Mouse (Mus musculus): ENCODE measurements around the gene 1700086D15Rik. TPM values are rescaled to one million over a fixed set of nuclear protein-coding genes. Genes with fewer than 3 reads are reported as not detected.

The 1700086D15Rik gene
- polyA plus RNA-seq, 1 experiment from 2014 or later, result not detected

DNA sequence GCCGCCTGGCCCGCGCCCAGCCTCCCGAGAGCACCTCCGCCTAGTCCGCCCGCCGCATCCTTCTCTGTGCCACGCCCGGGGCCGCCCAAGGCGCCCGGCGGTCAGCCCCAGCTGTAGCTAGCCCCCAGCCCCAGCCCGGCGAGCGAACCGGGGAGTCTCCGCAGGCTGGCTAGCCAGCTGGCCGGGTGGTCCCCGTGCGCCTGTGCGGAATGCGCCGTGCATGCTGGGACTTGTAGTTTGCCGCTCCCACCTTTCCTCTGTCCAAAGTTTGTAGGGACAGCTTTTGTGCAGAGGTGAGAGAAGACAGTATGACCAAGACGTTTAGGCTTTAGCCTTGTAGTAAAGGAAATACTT lies 3.1 kb upstream of the 1700086D15Rik start, which contains the start of gene Arhgap44:
Arhgap44 (minus strand) TSS at position 195 of the 354 bp plus-strand sequence.
- TF ChIP-seq CTCF (IDR thresholded peaks at IDR 0.05), result no peak
- POLR2A ChIA-PET, result no interaction called here
- H3K27me3 ChIP-seq, result peaks cover 22% of the 10 kb centered on the region
- DNase-seq (ENCODE audit: low read depth, low spot score) (no peak), ATAC-seq (peak; percentile 83)
- in situ Hi-C loops (cut with MboI; ENCODE audit: low pct_unique_long_range_greater_than_20kb), result no loop called here
- CTCF ChIA-PET, result no interaction called here

- no peak for TF ChIP-seq CTCF (IDR thresholded peaks at IDR 0.05)
- ChIA-PET POLR2A (interaction anchor here (0.7 kb wide), 1 partner anchor 370 kb away, joined by 3 read pairs; no protein-coding TSS in a partner anchor), CTCF (no interaction called here)
- DNase-seq (ENCODE audit: low read depth, low spot score) (no peak), ATAC-seq (peak; percentile 72)
- H3K27me3 ChIP-seq, result peaks cover 19% of the 10 kb centered on the region
- in situ Hi-C loops (cut with MboI; ENCODE audit: low pct_unique_long_range_greater_than_20kb), result no loop called here
Observed at GRCm38 (mm10) chr11:65161881-65162766, 2.4 kb upstream of the 1700086D15Rik start.

DNA sequence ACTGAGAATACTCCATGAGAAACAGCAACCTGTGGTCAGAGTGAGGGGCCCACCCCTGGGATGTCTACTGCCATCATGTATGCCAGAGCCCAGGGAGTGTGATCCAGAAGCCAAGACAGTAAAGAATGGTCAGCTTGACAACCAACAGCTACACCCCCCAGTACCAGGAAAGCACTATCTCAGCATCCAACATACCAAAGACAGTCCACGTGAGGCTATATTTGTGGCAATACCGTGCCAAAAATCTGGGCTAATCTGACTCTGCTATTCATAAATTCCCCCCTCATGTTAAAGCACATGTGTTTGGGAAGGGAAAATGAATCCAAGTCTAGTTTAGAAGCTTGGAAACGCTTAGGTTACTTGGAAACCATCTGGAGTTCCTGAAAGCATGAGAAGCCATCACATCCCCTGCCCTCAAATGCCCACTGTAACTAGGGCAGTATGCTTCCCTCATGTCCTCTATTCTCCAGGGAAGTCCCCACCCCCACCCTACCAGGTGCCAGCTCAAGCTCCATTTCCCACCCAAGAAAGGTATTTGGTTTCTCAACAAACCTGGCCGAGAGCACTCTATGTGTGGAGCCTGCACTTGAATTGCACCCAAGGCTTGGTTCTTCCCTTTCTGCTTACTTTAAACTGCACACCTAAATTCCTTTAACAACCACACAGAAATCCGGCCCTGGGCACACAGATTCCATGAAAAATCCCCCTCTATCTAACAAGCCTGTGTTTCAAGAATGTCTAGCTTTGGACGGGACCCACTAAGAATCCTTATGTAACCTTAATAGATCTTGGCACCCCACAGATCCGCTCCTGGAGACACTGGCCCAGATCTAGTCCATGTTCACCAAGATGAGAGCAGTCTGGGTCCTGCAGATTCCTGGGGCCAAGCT lies 1.5 kb upstream of the 1700086D15Rik start:
- DNase-seq (ENCODE audit: low read depth, low spot score) (no peak), ATAC-seq (no peak)
- POLR2A ChIA-PET, result interaction anchor here (0.7 kb wide), 1 partner anchor 371 kb away, joined by 3 read pairs; no protein-coding TSS in a partner anchor
- CTCF ChIA-PET, result no interaction called here
- H3K27me3 ChIP-seq, result peaks cover 14% of the 10 kb centered on the region
- TF ChIP-seq CTCF (IDR thresholded peaks at IDR 0.05), result no peak
- in situ Hi-C loops (cut with MboI; ENCODE audit: low pct_unique_long_range_greater_than_20kb), result no loop called here

DNA sequence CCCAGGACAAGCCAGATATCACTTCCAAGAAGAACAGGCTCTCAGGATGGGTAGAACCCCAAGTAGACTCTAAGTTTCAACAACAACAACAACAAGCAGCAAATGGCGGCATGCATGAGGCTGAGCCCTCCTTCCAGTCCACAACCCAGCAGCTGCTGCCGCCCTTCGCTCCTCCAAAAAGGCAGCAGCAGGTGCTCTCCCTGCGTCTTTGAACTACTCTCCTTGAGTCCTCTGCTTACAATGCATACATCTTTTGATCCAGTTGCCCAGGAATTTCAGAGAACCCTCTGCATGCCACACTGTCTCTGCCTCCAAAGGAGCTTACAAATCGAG lies 1.1 kb downstream of the 1700086D15Rik start:
- in situ Hi-C loops (cut with MboI; ENCODE audit: low pct_unique_long_range_greater_than_20kb), result no loop called here
- POLR2A ChIA-PET, result no interaction called here
- H3K27me3 ChIP-seq, result peaks cover under 1% of the 10 kb centered on the region
- CTCF ChIA-PET, result no interaction called here
- DNase-seq (ENCODE audit: low read depth, low spot score) (no peak), ATAC-seq (no peak)
- TF ChIP-seq CTCF (IDR thresholded peaks at IDR 0.05), result no peak

DNA sequence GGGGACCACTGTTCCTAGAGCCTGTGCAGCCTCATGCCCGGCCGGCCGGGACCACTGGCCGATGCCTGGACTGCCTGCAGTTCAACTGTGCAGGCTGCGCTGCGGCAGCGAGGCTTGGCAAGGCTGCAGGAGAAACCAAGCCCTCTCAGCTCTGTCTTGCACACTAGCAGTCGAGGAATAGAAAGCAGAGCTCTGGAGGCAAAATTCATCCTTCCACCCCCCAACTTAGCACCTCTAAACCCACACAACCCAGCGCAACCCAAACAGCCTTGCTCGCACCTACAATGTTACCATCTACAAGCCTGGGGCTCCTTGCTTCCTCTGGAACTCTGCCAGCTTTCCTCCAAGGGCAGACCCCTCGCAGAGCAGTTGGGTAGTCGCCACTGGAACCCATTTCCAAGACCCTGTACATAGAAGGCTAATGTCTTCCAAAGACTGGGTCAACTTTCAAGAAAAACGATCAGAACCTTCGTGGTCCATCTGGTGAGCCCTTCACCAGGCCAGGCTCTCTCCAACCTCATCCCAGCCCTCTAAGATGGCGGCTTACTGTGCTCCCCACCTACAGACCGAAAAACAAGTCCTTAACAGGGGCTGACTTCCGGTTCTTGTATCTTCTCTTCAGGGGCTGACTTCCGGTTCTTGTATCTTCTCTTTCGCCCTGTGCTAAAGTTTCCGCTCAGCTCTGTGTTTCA lies 1.6 kb downstream of the 1700086D15Rik start:
- no peak for DNase-seq (ENCODE audit: low read depth, low spot score)
- TF ChIP-seq CTCF (IDR thresholded peaks at IDR 0.05), result no peak
- ChIA-PET CTCF (no interaction called here), POLR2A (no interaction called here)
- in situ Hi-C loops (cut with MboI; ENCODE audit: low pct_unique_long_range_greater_than_20kb), result no loop called here
- no peak for ATAC-seq
- H3K27me3 ChIP-seq, result no peaks in the 10 kb centered on the region

- CTCF ChIA-PET, result interaction anchor here (1.8 kb wide), 1 partner anchor 30 kb away, joined by 4 read pairs; no protein-coding TSS in a partner anchor
- in situ Hi-C loops (cut with MboI; ENCODE audit: low pct_unique_long_range_greater_than_20kb), result no loop called here
Observed at GRCm38 (mm10) chr11:65153006-65153405, 6.7 kb downstream of the 1700086D15Rik start.

DNA sequence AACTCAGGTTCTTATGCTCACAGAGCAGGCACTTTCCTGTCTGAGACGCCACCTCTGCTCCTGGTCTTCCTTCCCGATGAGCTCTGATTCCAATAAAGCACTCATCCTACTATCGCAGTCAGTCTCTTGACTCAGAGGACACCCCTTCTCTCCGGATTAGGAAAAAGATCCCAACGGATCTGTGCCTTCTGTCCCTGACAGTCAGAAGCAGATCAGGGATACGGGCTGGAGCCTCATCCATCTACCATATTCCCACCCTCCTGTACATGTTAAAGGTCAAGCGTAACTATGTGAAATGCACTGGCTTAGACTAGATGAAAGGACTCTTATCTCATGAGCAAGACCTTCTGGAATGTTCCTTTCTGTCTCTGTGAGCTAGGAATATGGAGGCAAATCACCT lies 11.2 kb downstream of the 1700086D15Rik start:
- POLR2A ChIA-PET, result no interaction called here
- H3K27me3 ChIP-seq, result no peaks in the 10 kb centered on the region
- no peak for TF ChIP-seq CTCF (IDR thresholded peaks at IDR 0.05)
- in situ Hi-C loops (cut with MboI; ENCODE audit: low pct_unique_long_range_greater_than_20kb), result no loop called here
- DNase-seq (ENCODE audit: low read depth, low spot score) (no peak), ATAC-seq (no peak)
- CTCF ChIA-PET, result no interaction called here

More at GRCm38 (mm10) chr11:65153006-65153405, 6.7 kb downstream of the 1700086D15Rik start:
- TF ChIP-seq CTCF (IDR thresholded peaks at IDR 0.05), result no peak
- no peak for DNase-seq (ENCODE audit: low read depth, low spot score)
- ATAC-seq, result no peak
- no peaks in the 10 kb centered on the region for H3K27me3 ChIP-seq
- POLR2A ChIA-PET, result no interaction called here

GRCm38 (mm10) chr11:65142838-65143417 lies 16.8 kb downstream of the 1700086D15Rik start:
- ATAC-seq, result no peak
- no peaks in the 10 kb centered on the region for H3K27me3 ChIP-seq
- in situ Hi-C loops (cut with MboI; ENCODE audit: low pct_unique_long_range_greater_than_20kb), result no loop called here
- POLR2A ChIA-PET, result no interaction called here
- DNase-seq (ENCODE audit: low read depth, low spot score), result no peak
- TF ChIP-seq CTCF (IDR thresholded peaks at IDR 0.05), result no peak
- CTCF ChIA-PET, result no interaction called here

DNA sequence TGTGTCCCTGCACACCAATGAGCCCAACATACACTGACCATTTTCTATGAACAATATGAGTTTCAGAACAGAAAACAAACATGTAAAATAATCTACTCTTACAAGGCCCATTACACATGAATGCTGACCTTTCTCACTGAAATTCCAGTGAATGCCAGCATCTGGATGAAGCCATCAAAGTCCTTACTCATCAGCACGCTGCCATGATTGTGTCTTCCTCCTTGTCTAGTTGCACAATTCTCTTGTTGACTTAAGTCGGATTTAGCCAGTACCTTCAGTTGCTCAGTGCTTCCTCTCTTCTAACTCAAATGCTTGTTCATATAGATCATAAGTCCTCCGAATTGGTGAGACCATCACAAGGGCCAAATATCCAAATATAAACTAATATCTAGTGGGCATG lies 20.7 kb downstream of the 1700086D15Rik start:
- in situ Hi-C loops (cut with MboI; ENCODE audit: low pct_unique_long_range_greater_than_20kb), result no loop called here
- TF ChIP-seq CTCF (IDR thresholded peaks at IDR 0.05), result no peak
- POLR2A ChIA-PET, result no interaction called here
- DNase-seq (ENCODE audit: low read depth, low spot score) (no peak), ATAC-seq (no peak)
- H3K27me3 ChIP-seq, result no peaks in the 10 kb centered on the region
- CTCF ChIA-PET, result interaction anchor here (1.4 kb wide), 1 partner anchor 18 kb away, joined by 3 read pairs; no protein-coding TSS in a partner anchor

GRCm38 (mm10) chr11:65137145-65137652 lies 22.5 kb downstream of the 1700086D15Rik start:
- ChIA-PET CTCF (no interaction called here), POLR2A (no interaction called here)
- no peaks in the 10 kb centered on the region for H3K27me3 ChIP-seq
- in situ Hi-C loops (cut with MboI; ENCODE audit: low pct_unique_long_range_greater_than_20kb), result no loop called here
- TF ChIP-seq CTCF (IDR thresholded peaks at IDR 0.05), result no peak
- peak; percentile 62 for ATAC-seq
- DNase-seq (ENCODE audit: low read depth, low spot score), result no peak

Measured in Patski (cell line).